Mouse (Mus musculus) heart, embryonic 14.5 days (tissue): Measurements from ENCODE around the gene Olfm4. TPM values are rescaled to one million over a fixed set of nuclear protein-coding genes. Genes with fewer than 3 reads are reported as not detected.

Experiments used
- ATAC-seq: fragments of 200-750 bp; cut with Nextera tagmentation; 2 replicates; pipeline ENCODE4 v1.8.0; 2017; ENCODE audit warnings: low read depth, moderate TSS enrichment; ENCODE audit not compliant: insufficient number of reproducible peaks, insufficient read depth, low FRiP score
- H3K27ac ChIP-seq, 2 experiments: fragments of 200-500 bp in 1 of 2; fragments of 300-500 bp in 1 of 2; sonication (generic) in 1 of 2; replicated peaks in 1 of 2; 2 replicates each; pipeline ENCODE4 v1.5.1; 2012 to 2014; ENCODE audit warnings: low read depth in 2 of 2, low read length in 2 of 2, control low read depth in 1 of 2, mild to moderate bottlenecking in 1 of 2, mixed read lengths in 1 of 2; ENCODE audit not compliant: control insufficient read depth in 1 of 2, insufficient read depth in 1 of 2
- H3K27me3 ChIP-seq: fragments of 300-500 bp; sonication (generic); 2 replicates; pipeline ENCODE4 v1.6.1; 2014; ENCODE audit warnings: mild to moderate bottlenecking, low read length, control low read depth; ENCODE audit not compliant: control insufficient read depth, insufficient read depth
- H3K36me3 ChIP-seq: fragments of 300-500 bp; sonication (generic); 2 replicates; pipeline ENCODE4 v1.6.1; 2014; ENCODE audit warnings: mild to moderate bottlenecking, control low read depth, low read length, mixed read lengths; ENCODE audit not compliant: control insufficient read depth, insufficient read depth
- H3K4me1 ChIP-seq, 2 experiments: fragments of 200-500 bp in 1 of 2; fragments of 300-500 bp in 1 of 2; sonication (generic) in 1 of 2; 2 replicates each; pipeline ENCODE4 v1.6.1; 2012 to 2014; ENCODE audit warnings: low read length in 2 of 2, control low read depth in 1 of 2, mixed read lengths in 1 of 2; ENCODE audit not compliant: control insufficient read depth in 2 of 2, insufficient read depth in 2 of 2
- H3K4me2 ChIP-seq: fragments of 300-500 bp; sonication (generic); 2 replicates; pipeline ENCODE4 v1.6.1; 2014; ENCODE audit warnings: mild to moderate bottlenecking, low read length
- H3K4me3 ChIP-seq, 2 experiments: fragments of 200-500 bp in 1 of 2; fragments of 300-500 bp in 1 of 2; sonication (generic) in 1 of 2; 2 replicates each; pipeline ENCODE4 v1.5.1; 2012 to 2014; ENCODE audit warnings: low read length in 2 of 2, mild to moderate bottlenecking in 2 of 2, control low read depth in 1 of 2, low read depth in 1 of 2, moderate library complexity in 1 of 2; ENCODE audit not compliant: control insufficient read depth in 1 of 2, insufficient read depth in 1 of 2
- H3K9ac ChIP-seq: fragments of 300-500 bp; sonication (generic); 2 replicates; pipeline ENCODE4 v1.6.1; 2014; ENCODE audit warnings: mild to moderate bottlenecking, low read length
- H3K9me3 ChIP-seq: fragments of 300-500 bp; sonication (generic); 2 replicates; pipeline ENCODE4 v1.6.1; 2016; ENCODE audit warnings: low read length, control low read depth; ENCODE audit not compliant: control insufficient read depth
- WGBS: fragments of 180-500 bp; shearing (Covaris S2); extraction: QIAGEN DNeasy Blood & Tissue Kit; methylation state at CpG from one replicate; pipeline ENCODE4 v1.1.7; 2014; 5-methylcytosine and 5-hydroxymethylcytosine counted together
- polyA plus RNA-seq: library from polyadenylated mRNA; unstranded; fragments of >200 nt; fragmentation: Nextera tagmentation; extraction: Ambion mirVana; gene quantifications from 2 replicates; pipeline ENCODE4 v1.2.1, GENCODE M21; 2014

Olfm4 gene
- polyA plus RNA-seq, 1 experiment from 2014 or later: 0.34 TPM

- no peak for ATAC-seq
- Histone ChIP-seq H3K4me3 (no peak overlapping the region), H3K9me3 (peaks cover 2% of the 10 kb centered on the region; the same call in 1 of the 2 replicates), H3K27me3 (no peaks in the 10 kb centered on the region), H3K4me2 (no peak overlapping the region), H3K9ac (no peak overlapping the region), H3K27ac (no peak overlapping the region), H3K36me3 (no peaks in the 10 kb centered on the region), H3K4me1 (no peaks in the 10 kb centered on the region)
- WGBS: 62% methylated on average over 3 of the region's 3 CpGs
Observed at GRCm38 (mm10) chr14:79970165-79970564, 13.7 kb upstream of the Olfm4 start.

DNA sequence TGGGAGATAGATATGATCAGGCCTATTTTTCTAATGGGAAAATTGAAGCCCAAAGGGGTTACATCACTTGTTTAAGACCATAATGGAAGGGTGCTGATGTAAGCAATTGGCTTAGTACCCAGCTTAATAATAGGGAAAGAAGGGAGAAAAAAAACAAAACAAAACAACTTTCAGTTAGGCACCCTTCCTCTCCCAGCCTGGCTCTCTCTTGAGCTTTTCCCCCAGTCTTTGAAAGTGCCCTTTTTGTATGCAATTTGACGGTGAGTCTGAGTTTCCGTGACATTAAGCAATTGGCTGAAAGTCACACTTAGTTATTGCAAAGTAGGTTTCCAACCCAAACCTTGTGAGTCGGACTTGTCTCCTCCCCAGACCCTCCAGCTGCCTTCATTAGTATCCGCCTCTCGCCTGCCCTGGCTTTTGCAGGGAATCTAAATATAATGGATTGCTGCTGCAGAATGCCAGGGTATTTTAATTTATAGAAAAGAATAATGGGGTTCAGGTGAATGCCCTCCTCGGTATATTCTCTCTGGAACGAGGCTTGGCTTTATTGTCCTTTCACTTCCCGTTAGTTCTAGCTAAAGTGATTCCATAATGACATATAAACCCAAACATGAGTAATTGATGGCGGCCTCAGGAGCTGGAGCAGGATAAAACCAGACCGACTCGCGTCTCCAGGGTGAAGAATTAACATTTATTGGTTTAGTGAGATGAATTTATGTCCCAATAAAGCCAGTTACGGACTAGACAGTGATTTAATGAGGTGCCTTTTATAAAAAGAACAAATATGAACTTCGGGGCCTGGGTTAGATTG lies 12.7 kb upstream of the Olfm4 start:
- Histone ChIP-seq H3K4me2 (no peak overlapping the region), H3K9ac (no peak overlapping the region), H3K4me1 (no peaks in the 10 kb centered on the region), H3K27ac (no peak overlapping the region), H3K4me3 (no peak overlapping the region), H3K27me3 (no peaks in the 10 kb centered on the region), H3K36me3 (no peaks in the 10 kb centered on the region), H3K9me3 (peaks cover 2% of the 10 kb centered on the region; the same call in 1 of the 2 replicates)
- WGBS: 84% methylated on average over 14 of the region's 14 CpGs
- no peak for ATAC-seq

DNA sequence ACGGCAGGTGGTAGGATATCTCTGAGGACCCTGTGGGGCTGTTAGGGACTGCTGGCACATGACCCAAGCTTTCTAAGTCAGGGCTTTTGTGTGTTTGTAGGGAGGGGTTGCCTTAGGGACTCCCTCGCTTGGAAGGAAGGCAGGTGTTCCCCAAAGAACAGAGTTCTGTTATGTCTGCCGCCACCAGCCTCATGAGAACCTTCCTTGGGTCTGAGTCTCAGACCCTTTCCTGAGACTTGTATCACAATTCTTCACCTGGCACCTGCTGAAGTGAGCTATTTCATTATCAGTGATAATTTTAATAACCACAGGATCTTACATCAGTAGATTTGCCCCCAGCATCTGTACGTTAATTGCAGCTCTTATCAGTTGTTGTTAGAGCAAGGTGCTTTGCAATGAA lies 2.4 kb upstream of the Olfm4 start:
- Histone ChIP-seq H3K9me3 (no peaks in the 10 kb centered on the region), H3K9ac (no peak overlapping the region), H3K4me3 (no peak overlapping the region), H3K4me1 (no peaks in the 10 kb centered on the region), H3K27me3 (no peaks in the 10 kb centered on the region), H3K27ac (no peak overlapping the region), H3K36me3 (no peaks in the 10 kb centered on the region), H3K4me2 (no peak overlapping the region)
- 49% methylated on average over 4 of the region's 4 CpGs for WGBS
- no peak for ATAC-seq

DNA sequence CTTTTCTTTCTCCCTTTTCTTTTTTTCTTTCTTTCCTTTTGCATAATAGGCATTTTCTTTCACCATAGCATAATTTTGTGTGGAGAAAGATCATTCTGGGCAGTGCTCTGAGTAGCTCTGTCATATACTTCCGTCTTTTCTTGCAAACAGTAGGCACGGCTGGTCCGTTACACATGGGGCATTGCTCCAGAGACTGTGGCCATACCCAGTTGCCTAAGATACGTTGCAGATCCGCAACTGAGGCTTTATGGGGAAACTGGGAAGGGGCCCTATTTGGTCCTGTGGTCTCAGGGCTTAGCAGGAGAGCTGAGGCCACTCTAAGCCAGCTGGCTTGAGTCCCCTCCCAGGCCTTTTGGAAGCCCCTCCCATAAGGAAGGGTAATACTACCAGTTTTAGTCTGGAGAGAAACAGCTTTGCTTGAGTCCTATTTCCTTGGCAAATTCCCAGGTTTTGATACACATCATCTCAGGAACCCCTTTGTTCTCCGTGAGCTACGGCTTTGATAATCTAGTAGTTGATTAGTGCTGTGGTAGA lies 1.3 kb downstream of the Olfm4 start:
- Histone ChIP-seq H3K27me3 (no peaks in the 10 kb centered on the region), H3K4me1 (no peaks in the 10 kb centered on the region), H3K36me3 (no peaks in the 10 kb centered on the region), H3K4me2 (no peak overlapping the region), H3K27ac (no peak overlapping the region), H3K4me3 (no peak overlapping the region), H3K9ac (no peak overlapping the region), H3K9me3 (no peaks in the 10 kb centered on the region)
- no peak for ATAC-seq
- WGBS: 76% methylated on average over 7 of the region's 7 CpGs

GRCm38 (mm10) chr14:79985696-79986095 lies 1.8 kb downstream of the Olfm4 start:
- no peak overlapping the region for H3K9ac ChIP-seq
- WGBS: 81% methylated on average over 2 of the region's 2 CpGs
- no peaks in the 10 kb centered on the region for H3K4me1 ChIP-seq
- H3K4me2 ChIP-seq: no peak overlapping the region
- no peak overlapping the region for H3K27ac ChIP-seq
- no peaks in the 10 kb centered on the region for H3K27me3 ChIP-seq
- no peaks in the 10 kb centered on the region for H3K9me3 ChIP-seq
- no peak for ATAC-seq
- no peaks in the 10 kb centered on the region for H3K36me3 ChIP-seq
- no peak overlapping the region for H3K4me3 ChIP-seq

GRCm38 (mm10) chr14:79986831-79987230 lies 3.0 kb downstream of the Olfm4 start:
- Histone ChIP-seq H3K4me1 (no peaks in the 10 kb centered on the region), H3K27ac (no peak overlapping the region), H3K27me3 (no peaks in the 10 kb centered on the region), H3K4me3 (no peak overlapping the region), H3K9ac (no peak overlapping the region), H3K4me2 (no peak overlapping the region), H3K36me3 (no peaks in the 10 kb centered on the region), H3K9me3 (no peaks in the 10 kb centered on the region)
- WGBS: 54% methylated on average over 7 of the region's 8 CpGs
- ATAC-seq: no peak

DNA sequence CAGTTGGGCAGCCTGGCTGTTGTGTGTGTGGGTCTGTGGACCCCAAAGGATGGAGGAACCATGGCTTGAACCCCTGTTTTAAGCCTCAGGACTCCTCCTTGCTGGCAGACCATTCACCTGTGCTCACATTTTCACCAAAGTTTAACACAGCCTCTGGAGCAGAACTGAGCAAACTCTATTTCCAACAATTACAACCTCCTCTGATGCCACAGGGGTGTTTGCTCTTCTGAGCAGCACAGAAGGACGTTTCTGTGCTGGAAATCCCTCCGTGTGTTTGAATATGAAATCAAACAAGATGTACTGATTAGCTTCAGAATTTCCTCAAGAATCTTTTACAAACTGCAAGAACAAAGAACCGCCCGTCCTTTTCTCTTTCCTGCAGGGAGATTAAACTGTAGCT lies 5.9 kb downstream of the Olfm4 start:
- no peak for ATAC-seq
- Histone ChIP-seq H3K27ac (no peak overlapping the region), H3K36me3 (no peaks in the 10 kb centered on the region), H3K9ac (no peak overlapping the region), H3K4me1 (no peaks in the 10 kb centered on the region), H3K4me3 (no peak overlapping the region), H3K27me3 (no peaks in the 10 kb centered on the region), H3K4me2 (no peak overlapping the region), H3K9me3 (no peaks in the 10 kb centered on the region)
- 69% methylated on average over 4 of the region's 4 CpGs for WGBS

DNA sequence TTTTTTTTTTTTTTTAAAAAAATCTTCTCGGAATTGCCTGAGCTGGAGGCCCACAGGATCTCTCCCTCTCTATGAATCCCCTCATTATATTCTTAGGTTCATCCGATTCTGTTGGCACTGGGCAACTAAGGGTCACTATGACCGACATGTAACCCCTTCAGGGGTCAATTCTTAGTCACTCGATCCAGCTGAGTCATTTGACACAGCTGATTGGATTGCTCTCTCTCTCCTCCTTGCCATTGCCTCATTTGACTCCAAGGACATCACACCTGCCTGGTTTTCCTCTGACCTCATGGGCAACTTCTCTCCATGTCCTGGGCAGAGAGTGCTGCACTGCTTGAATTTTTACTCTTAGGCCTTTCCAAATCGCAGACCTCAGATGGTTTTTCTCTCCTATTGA lies 6.7 kb downstream of the Olfm4 start:
- H3K9me3 ChIP-seq: no peaks in the 10 kb centered on the region
- H3K9ac ChIP-seq: no peak overlapping the region
- no peak overlapping the region for H3K4me3 ChIP-seq
- no peak overlapping the region for H3K27ac ChIP-seq
- WGBS: 63% methylated on average over 5 of the region's 5 CpGs
- H3K4me1 ChIP-seq: no peaks in the 10 kb centered on the region
- H3K36me3 ChIP-seq: no peaks in the 10 kb centered on the region
- H3K27me3 ChIP-seq: no peaks in the 10 kb centered on the region
- no peak overlapping the region for H3K4me2 ChIP-seq
- no peak for ATAC-seq
